Mouse (Mus musculus) left cerebral cortex, postnatal 10 days (tissue): Measurements from ENCODE around the gene Chaf1a. TPM values are rescaled to one million over a fixed set of nuclear protein-coding genes. Genes with fewer than 3 reads are reported as not detected.
A peak's percentile ranks its signal among the peaks of the same experiment; 100 is the strongest.

Source experiments
- DNase-seq, 2 experiments: peaks; one replicate each; pipeline ENCODE4 v3.0.0; 2021 to 2022; ENCODE audit warnings: low spot score in 2 of 2, mixed read lengths in 1 of 2; ENCODE audit errors: extremely low spot score in 1 of 2
- intact Hi-C: fragments of 180-260 bp; cut with DNase I; formaldehyde crosslinking; loops from one replicate; pipeline ENCODE4 v1.15.1; 2025
- total RNA-seq, 2 experiments: library from RNA; stranded (reverse); gene quantifications; 2 replicates each; pipeline ENCODE4 v1.2.3; 2021

Chaf1a gene
- total RNA-seq, 2 experiments from 2014 or later, result 5.1 to 5.7 TPM

- no peak for DNase-seq
- intact Hi-C loops, result no loop called here
Measured at GRCm38 (mm10) chr17:56017848-56018247, 22.4 kb upstream of the Chaf1a start.

GRCm38 (mm10) chr17:56018347-56019131 lies 21.7 kb upstream of the Chaf1a start:
- peak in 1 of 2 experiments; percentile 71 for DNase-seq

DNA sequence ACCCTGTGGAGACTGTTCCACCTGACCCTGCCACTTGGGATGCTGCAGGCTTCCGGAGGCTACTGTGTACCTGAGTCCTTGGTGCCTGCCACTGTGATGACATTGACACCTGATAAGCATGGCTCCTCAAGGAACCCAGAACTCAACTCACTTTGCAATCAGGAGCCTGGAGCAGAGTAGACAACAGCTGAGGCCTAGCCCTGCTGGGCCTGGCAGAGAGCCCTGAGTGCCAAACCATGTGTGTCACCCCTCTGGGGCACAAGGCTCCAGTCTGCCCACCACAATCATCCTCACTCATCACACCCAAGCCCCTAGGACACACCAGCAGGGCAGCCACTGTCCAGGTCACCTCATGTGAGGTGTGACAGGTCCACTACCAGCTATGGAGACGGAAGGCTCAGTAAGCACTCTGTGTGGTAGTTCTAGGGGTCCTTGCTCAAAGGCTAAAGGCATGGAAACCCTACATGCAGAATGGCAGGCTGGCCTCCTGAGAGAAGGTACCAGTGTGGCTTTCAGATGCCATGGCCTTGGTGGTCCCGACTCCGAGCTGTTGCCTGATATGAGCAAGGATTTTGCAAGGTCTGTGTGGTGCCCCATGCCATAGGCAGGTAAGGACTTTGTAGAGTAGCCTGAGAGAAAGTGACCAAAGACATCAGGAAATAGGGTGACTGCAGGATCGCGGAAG lies 19.7 kb upstream of the Chaf1a start:
- no peak for DNase-seq
- intact Hi-C loops, result no loop called here

More at GRCm38 (mm10) chr17:56018347-56019131, 21.7 kb upstream of the Chaf1a start:
- intact Hi-C loops, result no loop called here

DNA sequence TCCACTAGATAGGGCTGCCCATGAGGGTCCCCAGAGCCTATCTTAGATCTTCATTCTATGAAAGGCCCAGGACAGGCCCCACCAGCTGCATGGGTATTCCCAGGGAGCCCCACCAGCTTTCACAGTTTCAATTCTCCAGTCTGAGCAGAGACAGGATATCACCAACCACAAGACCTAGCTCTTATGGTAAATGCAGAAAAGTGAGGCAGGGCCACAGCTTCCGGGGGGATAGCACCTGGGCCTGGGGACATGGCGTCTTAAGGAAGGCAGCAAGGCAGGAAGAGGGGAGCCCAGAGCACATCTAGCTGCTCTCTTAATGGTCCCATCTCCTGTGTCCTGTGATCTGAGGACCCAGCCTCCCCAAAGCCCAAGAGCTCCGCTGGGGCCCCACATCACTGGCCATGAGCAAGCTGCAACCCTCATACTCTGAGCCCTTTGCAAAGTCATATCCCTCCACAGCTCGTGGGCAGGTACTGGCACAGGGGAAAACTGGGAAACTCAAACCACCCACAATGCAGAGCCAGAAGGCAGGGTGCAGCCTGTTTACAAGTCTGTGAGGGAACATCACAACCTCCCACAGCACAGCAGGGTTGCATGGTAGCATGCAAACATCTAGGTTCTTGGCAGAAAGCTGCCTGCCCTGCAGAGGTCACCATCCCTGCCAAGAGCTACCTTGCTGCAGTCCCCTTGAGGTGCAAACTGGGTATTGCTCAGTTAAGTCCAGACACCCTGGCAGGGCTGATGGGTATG lies 18.9 kb upstream of the Chaf1a start:
- intact Hi-C loops, result no loop called here
- no peak for DNase-seq

- DNase-seq, result no peak
- intact Hi-C loops, result no loop called here
Measured at GRCm38 (mm10) chr17:56022131-56022988, 17.9 kb upstream of the Chaf1a start.

DNA sequence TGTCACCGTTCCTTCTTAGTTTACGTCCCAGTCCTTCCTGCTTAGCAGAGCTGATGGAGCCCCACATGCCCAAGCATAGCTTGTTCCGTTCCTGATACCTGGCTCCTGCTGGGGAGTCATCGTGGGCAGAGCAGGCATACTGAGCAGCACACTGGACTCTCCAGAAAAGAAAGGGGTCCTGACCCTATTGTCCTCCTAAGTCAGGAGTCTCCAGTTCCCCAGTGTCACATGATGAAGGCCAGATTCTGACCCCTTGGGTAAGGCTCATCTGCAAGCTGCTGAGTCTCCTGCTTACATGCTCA lies 17.3 kb upstream of the Chaf1a start:
- DNase-seq, result no peak
- intact Hi-C loops, result no loop called here

GRCm38 (mm10) chr17:56023386-56023785 lies 16.9 kb upstream of the Chaf1a start:
- intact Hi-C loops, result no loop called here
- no peak for DNase-seq

DNA sequence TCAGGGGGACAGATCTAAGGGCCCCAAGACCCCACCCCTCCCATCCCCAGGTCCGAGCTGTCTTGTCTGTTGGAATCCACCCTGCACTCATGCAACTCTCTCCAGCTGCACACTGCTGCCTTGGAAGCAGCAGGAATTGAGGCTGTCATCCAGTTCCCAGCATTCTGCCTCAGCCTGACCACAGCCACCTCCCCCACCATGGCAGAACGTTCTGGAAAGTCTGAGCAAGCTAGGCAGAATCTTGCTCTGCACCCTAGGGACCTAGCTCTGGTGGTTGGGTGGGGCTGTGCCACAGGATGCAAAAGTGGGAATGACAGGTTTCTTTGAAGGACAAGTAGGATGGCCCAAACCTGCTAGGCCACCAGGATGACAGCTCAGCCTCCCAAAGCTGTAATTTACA lies 15.8 kb upstream of the Chaf1a start:
- no peak for DNase-seq
- intact Hi-C loops, result no loop called here

DNA sequence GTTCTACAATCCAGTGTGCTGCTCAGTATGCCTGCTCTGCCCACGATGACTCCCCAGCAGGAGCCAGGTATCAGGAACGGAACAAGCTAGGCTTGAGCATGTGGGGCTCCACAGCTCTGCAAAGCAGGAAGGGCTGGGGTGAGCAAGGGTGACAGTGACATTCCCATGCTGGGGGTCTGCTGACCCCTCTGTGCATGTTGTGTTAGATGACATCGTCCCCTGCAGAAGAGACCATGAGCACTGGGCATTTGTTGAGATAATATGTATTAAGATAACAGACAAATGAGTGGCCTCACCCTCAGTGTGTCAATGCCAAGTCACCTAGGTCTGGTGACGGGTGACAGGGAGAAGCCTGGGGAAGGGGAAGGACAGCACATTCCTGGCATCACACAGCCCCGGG lies 15.3 kb upstream of the Chaf1a start:
- intact Hi-C loops, result no loop called here
- no peak for DNase-seq

DNA sequence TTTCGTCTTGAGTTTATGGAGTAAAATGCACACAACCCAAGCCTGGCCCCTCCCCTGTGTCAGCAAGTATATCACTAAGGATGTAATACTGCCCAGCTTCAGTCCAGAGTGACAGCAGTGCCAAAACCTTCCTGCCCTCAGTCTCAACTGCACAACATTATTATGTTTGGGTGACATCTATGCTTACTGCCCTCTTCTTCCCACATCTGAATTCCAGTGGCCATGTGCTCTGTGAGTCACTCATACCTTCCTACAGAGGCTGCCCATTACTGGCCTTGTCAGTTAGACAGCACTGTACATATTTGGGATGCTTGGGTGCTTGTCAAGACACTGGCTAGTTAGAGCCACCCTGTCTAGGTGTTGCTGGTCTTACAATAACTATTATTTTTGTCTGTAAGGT lies 13.9 kb upstream of the Chaf1a start:
- intact Hi-C loops, result no loop called here
- no peak for DNase-seq

DNA sequence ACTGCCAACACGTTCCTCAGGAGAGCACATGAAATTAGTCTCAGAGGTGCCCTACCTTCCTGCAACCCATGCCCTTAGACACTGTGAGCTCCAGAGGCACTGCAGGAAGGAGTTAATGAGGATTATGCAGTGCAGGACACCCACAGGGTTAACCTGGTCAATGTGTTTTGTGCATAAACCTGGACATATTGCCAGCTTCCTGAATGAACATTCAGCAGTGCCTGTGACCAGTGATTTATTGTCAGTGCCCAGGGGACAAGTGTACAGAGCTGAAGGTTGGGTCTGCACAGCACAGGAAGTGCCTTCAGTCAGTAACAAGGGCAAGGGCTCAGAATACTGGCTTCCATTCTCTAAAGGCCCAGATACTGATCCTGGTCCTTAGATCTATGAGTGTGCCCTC lies 13.4 kb upstream of the Chaf1a start:
- intact Hi-C loops, result no loop called here
- DNase-seq, result no peak

DNA sequence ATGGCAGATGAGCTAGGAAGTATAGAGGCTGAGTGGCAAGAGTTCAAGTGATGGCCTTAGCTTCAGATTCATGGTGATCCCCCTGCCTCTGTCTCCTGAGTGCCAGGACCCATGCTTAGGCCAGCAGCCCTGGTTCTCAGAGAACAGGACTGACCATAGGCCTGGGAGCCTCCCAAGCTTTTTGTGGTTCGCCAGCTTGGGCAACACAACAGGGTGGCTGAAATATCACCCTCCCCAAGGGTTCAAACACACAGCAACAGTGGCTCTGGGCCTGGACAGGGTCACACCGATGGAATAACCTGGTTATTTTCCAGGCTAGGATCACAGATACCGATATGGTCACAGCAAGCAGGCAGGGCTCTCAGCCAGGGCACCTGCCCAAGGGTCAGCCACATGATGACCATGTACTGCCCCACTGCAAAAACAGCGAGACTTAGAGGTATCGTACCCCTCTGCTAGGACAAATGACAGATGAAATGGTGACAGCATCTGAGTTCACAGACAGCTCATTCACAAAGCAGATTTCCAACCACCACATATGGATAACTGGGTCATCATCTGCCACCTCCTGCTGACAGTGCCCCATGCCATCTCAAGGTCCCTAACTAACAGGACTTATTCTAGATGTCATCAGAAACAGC lies 12.3 kb upstream of the Chaf1a start:
- intact Hi-C loops, result no loop called here
- DNase-seq, result no peak

DNA sequence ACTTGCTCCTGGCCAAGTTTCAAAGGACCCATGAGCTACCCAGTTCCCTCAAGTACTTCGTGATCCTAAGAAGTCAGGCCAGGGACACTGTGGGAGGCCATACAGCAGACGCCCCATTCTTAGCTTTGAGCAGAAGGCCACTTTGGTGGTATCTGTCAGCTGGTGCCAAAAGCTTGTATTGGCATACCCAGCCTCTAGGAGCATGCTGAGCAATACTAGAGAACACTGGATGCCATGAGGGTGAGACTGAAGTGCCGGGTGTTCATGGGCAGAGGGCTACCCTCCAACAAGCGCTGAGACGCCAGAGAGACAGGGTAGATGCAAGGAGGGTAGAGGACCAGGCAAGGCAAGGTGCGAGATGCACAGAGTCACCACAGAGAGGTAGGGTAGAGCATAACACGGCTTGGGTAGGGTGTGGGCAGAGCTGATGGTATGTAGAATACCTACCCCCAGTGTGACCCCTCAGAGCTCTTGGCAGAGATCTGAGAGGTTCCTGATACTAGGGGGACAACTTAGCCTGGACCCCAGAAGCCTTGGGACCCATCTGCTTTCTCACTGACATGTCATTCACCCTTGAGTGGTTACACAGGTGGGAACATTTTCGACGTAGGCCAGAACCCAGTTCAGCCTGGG lies 9.9 kb upstream of the Chaf1a start:
- DNase-seq, result no peak
- intact Hi-C loops, result no loop called here

GRCm38 (mm10) chr17:56030919-56031318 lies 9.3 kb upstream of the Chaf1a start:
- DNase-seq, result peak in 1 of 2 experiments; percentile 65

DNA sequence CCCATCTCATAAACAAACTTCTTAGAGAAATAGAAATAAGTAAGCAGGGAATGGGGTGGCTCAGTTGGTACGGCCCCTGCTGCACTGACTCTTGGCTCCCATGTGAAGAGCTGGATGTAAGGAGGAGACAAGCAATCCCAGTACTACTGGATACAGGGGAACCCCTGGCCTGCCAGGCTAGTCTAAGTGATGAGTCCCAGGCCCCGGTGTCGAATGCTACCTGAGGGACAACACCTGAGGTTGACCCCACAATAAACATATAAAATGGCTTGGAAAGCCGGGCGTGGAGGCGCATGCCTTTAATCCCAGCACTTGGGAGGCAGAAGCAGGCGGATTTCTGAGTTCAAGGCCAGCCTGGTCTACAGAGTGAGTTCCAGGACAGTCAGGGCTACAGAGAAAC lies 8.8 kb upstream of the Chaf1a start:
- DNase-seq, result no peak
- intact Hi-C loops, result no loop called here

More at GRCm38 (mm10) chr17:56030919-56031318, 9.3 kb upstream of the Chaf1a start:
- intact Hi-C loops, result no loop called here

- intact Hi-C loops, result no loop called here
Measured at GRCm38 (mm10) chr17:56032127-56032733, 8.0 kb upstream of the Chaf1a start.

GRCm38 (mm10) chr17:56032831-56033230 lies 7.4 kb upstream of the Chaf1a start:
- no peak for DNase-seq
- intact Hi-C loops, result no loop called here

More at GRCm38 (mm10) chr17:56032127-56032733, 8.0 kb upstream of the Chaf1a start:
- no peak for DNase-seq
